Mouse (Mus musculus) lung, postnatal 0 days (tissue): ENCODE measurements at regions not wholly inside any gene's neighbourhood (a gene's known extent, or its start where the extent isn't known, plus 50 kb on each side); places are given as distances from the start of the nearest gene placed in this dataset.

Source experiments
- CTCF ChIP-seq: IDR thresholded peaks from 2 replicates; pipeline ENCODE4 v1.5.1; 2016; ENCODE audit warnings: antibody characterized with exemption, mild to moderate bottlenecking
- EP300 ChIP-seq: IDR thresholded peaks from 2 replicates; pipeline ENCODE4 v1.6.1; 2016; ENCODE audit warnings: antibody characterized with exemption, mild to moderate bottlenecking, control low read depth

GRCm38 (mm10) chr3:61460076-61460475, 94.3 kb upstream of the B430305J03Rik start:
- TF ChIP-seq CTCF, result no peak
- TF ChIP-seq EP300, result no peak
